Mouse (Mus musculus) myocyte (in vitro differentiated cells): ENCODE measurements at regions not wholly inside any gene's neighbourhood (a gene's known extent, or its start where the extent isn't known, plus 50 kb on each side); places are given as distances from the start of the nearest gene placed in this dataset.

Experiments used
- CEBPB ChIP-seq: IDR thresholded peaks from 2 replicates; pipeline ENCODE4 v1.6.1; 2011; ENCODE audit warnings: mild to moderate bottlenecking, moderate library complexity; ENCODE audit not compliant: poor library complexity, insufficient read depth, severe bottlenecking
- E2F4 ChIP-seq: IDR thresholded peaks from one replicate; pipeline ENCODE4 v1.6.1; 2011; ENCODE audit warnings: mild to moderate bottlenecking, control low read depth, moderate library complexity; ENCODE audit not compliant: insufficient read depth
- MAX ChIP-seq: IDR thresholded peaks from one replicate; pipeline ENCODE4 v1.6.1; 2011; ENCODE audit warnings: low read depth, mild to moderate bottlenecking, control low read depth
- MYOD1 ChIP-seq, 3 experiments: IDR thresholded peaks; one replicate each; pipeline ENCODE4 v1.6.1; 2011; ENCODE audit warnings: control low read depth in 2 of 3, low read depth in 2 of 3, mild to moderate bottlenecking in 2 of 3, moderate library complexity in 1 of 3; ENCODE audit not compliant: insufficient read length in 2 of 3, control insufficient read depth in 1 of 3
- MYOG ChIP-seq, 3 experiments: IDR thresholded peaks; one replicate each; pipeline ENCODE4 v1.6.1; 2011; ENCODE audit warnings: control low read depth in 2 of 3, low read depth in 2 of 3, mild to moderate bottlenecking in 2 of 3; ENCODE audit not compliant: insufficient read length in 2 of 3, control insufficient read depth in 1 of 3, insufficient read depth in 1 of 3
- POLR2A ChIP-seq: IDR thresholded peaks from one replicate; pipeline ENCODE4 v1.6.1; 2011; ENCODE audit warnings: low read depth, mild to moderate bottlenecking, control low read depth, moderate library complexity; ENCODE audit not compliant: insufficient read length
- POLR2AphosphoS2 ChIP-seq: IDR thresholded peaks from one replicate; pipeline ENCODE4 v1.6.1; 2011; ENCODE audit warnings: low read depth, control low read depth; ENCODE audit not compliant: insufficient read length
- REST ChIP-seq: IDR thresholded peaks from one replicate; pipeline ENCODE4 v1.6.1; 2011; ENCODE audit warnings: mild to moderate bottlenecking, control low read depth, moderate library complexity; ENCODE audit not compliant: insufficient read depth, insufficient read length
- SRF ChIP-seq: IDR thresholded peaks from one replicate; pipeline ENCODE4 v1.6.1; 2011; ENCODE audit warnings: low read depth; ENCODE audit not compliant: control insufficient read depth, insufficient read length
- TCF12 ChIP-seq: IDR thresholded peaks from one replicate; pipeline ENCODE4 v1.6.1; 2011; ENCODE audit warnings: mild to moderate bottlenecking, control low read depth; ENCODE audit not compliant: poor library complexity, insufficient read depth, severe bottlenecking
- TCF3 ChIP-seq: IDR thresholded peaks from one replicate; pipeline ENCODE4 v1.6.1; 2011; ENCODE audit warnings: low read depth, control low read depth; ENCODE audit not compliant: insufficient read length
- USF1 ChIP-seq: IDR thresholded peaks from one replicate; pipeline ENCODE4 v1.6.1; 2011; ENCODE audit warnings: low read depth, mild to moderate bottlenecking, control low read depth, moderate library complexity

DNA sequence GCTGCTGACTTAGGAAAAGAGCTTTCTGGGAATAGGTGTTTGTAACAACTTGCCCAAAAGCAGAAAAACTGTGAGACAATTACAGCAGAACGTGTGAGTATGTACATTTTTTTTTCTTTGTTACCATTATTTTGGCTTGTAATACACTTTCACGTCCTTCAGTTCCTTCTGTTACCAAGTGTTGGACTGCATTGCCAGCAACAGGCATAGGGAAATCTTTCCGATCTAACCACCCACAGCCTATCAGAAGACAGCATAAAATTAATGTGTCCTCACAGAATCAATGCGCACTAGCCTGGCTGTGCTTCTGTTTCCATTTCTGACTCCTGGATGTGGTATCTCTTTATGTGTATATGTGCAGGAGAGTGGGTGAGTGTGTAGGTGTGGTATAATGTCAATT lies 76.6 kb upstream of the Ifne start:
- TF ChIP-seq TCF12 (no peak), POLR2A (no peak), MAX (no peak), MYOG (IDR thresholded peaks at IDR 0.05; ENCODE audit: control insufficient read depth in 1 of 3, insufficient read depth in 1 of 3, insufficient read length in 2 of 3, low read depth in 2 of 3) (no peak), TCF3 (no peak), MYOD1 (IDR thresholded peaks at IDR 0.05; ENCODE audit: control insufficient read depth in 1 of 3, insufficient read length in 2 of 3, low read depth in 2 of 3) (no peak), E2F4 (no peak), CEBPB (no peak), SRF (no peak), POLR2AphosphoS2 (no peak), REST (no peak), USF1 (no peak)
